Comparison of ENCODE assay signal across 1 mouse cellular context in the genomic region with DNA sequence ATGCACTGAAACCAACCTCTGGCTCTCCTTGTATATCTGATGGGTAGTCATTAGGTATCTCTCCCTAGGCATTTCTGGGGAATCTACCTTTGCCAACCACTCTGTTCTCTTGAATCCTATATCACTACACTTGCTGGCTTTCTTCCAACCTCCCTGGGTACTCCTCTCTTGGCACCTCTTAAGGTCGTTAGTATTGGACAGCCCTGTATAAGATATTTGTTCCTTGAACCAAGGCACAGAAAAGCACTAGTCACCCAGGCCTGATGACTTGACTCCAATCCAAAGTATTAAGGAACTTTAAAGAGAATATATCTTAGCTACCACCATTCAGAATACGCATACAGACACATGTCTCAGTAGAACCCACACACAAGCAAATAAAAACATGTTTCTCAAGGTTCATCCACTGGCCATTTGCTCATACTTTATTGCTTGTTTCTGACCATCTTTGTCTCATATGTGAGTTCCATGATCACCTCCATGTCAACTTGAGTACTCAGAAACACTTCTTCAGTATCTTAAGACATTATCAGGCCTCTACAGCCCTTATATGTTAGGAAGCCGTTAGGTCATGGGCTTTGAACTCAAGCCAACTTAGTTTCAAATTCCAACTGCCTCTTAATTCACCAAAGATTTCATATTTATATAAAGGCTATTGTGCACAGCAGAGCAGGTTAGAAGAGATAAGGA.
TF ChIP-seq lines count a peak whose summit lies in the region.

No protein-coding gene starts in this region.

TF ChIP-seq in MEL, 35 proteins besides CTCF, POLR2A, EP300 and RAD21 (continued from another document):
- TF ChIP-seq ETS1 (IDR thresholded peaks at IDR 0.05; ENCODE audit: low read depth, low read length) (peak; percentile 95), TBP (IDR thresholded peaks at IDR 0.05; ENCODE audit: low read depth, low read length) (peak; percentile 73; the same call in 1 of the 2 replicates), POLR2AphosphoS5 (IDR thresholded peaks at IDR 0.05; ENCODE audit: borderline replicate concordance, low read depth, low read length) (no peak), ZC3H11A (IDR thresholded peaks at IDR 0.05; ENCODE audit: low read depth, low read length) (no peak), MAZ (IDR thresholded peaks at IDR 0.05; ENCODE audit: low read depth, low read length) (0 out of 2 replicates have a peak, but pooled peaks have one; percentile 70), MEF2A (IDR thresholded peaks at IDR 0.05; ENCODE audit: extremely low read depth, insufficient replicate concordance, low read depth, low read length, poor library complexity, severe bottlenecking) (no peak), TAL1 (IDR thresholded peaks at IDR 0.05; ENCODE audit: low read length) (peak; percentile 82), MYB (IDR thresholded peaks at IDR 0.05; ENCODE audit: low read depth, low read length) (peak; percentile 100), MYC (IDR thresholded peaks at IDR 0.05; ENCODE audit: low read depth, low read length) (peak; percentile 74; the same call in 1 of the 2 replicates), CHD1 (IDR thresholded peaks at IDR 0.05; ENCODE audit: low read depth, low read length) (no peak; the same call in 1 of the 2 replicates), TCF12 (IDR thresholded peaks at IDR 0.05; ENCODE audit: low read depth, low read length) (peak; percentile 98), NRF1 (IDR thresholded peaks at IDR 0.05; ENCODE audit: insufficient read depth, low read depth, low read length, poor library complexity, severe bottlenecking) (no peak), BHLHE40 (IDR thresholded peaks at IDR 0.05; ENCODE audit: borderline replicate concordance, low read depth, low read length) (peak; percentile 56; the same call in 1 of the 2 replicates), HCFC1 (IDR thresholded peaks at IDR 0.05; ENCODE audit: low read depth, low read length) (peak; percentile 56; the same call in 1 of the 2 replicates)
